Mouse (Mus musculus): Measurements from ENCODE around the gene Msi1. TPM values are rescaled to one million over a fixed set of nuclear protein-coding genes. Genes with fewer than 3 reads are reported as not detected.

The Msi1 gene
- polyA plus RNA-seq, 1 experiment from 2014 or later: 4.3 TPM

- no peaks in the 10 kb centered on the region for H3K27me3 ChIP-seq (replicated peaks; ENCODE audit: control insufficient read depth, insufficient read depth, low read length)
- H3K27ac ChIP-seq (ENCODE audit: low read depth, low read length): no peak overlapping the region
- ATAC-seq: no peak
- H3K4me3 ChIP-seq (ENCODE audit: low read depth, low read length): no peak overlapping the region
- H3K36me3 ChIP-seq (ENCODE audit: control insufficient read depth, insufficient read depth): no peaks in the 10 kb centered on the region
- H3K4me1 ChIP-seq (replicated peaks; ENCODE audit: control insufficient read depth, insufficient read depth, low read length): no peaks in the 10 kb centered on the region
- TF ChIP-seq CTCF (IDR thresholded peaks at IDR 0.05; ENCODE audit: low read depth): no peak
- no peak overlapping the region for H3K9ac ChIP-seq (ENCODE audit: low read depth, low read length)
- 43% methylated on average over 4 of the region's 4 CpGs for WGBS
- H3K9me3 ChIP-seq (ENCODE audit: control insufficient read depth): no peaks in the 10 kb centered on the region
- H3K4me2 ChIP-seq (replicated peaks; ENCODE audit: low read depth): no peak overlapping the region
These were observed 57.3 kb downstream of the Msi1 start for GRCm38 (mm10) chr5:115486726-115487125.

GRCm38 (mm10) chr5:115487353-115487752 is 58.0 kb downstream of the Msi1 start:
- 82% methylated on average over 8 of the region's 8 CpGs for WGBS
- no peak for TF ChIP-seq CTCF (IDR thresholded peaks at IDR 0.05; ENCODE audit: low read depth)
- Histone ChIP-seq H3K4me2 (replicated peaks; ENCODE audit: low read depth) (no peak overlapping the region), H3K27ac (ENCODE audit: low read depth, low read length) (no peak overlapping the region), H3K9ac (ENCODE audit: low read depth, low read length) (no peak overlapping the region), H3K36me3 (ENCODE audit: control insufficient read depth, insufficient read depth) (no peaks in the 10 kb centered on the region), H3K9me3 (ENCODE audit: control insufficient read depth) (no peaks in the 10 kb centered on the region), H3K4me1 (replicated peaks; ENCODE audit: control insufficient read depth, insufficient read depth, low read length) (no peaks in the 10 kb centered on the region), H3K27me3 (replicated peaks; ENCODE audit: control insufficient read depth, insufficient read depth, low read length) (no peaks in the 10 kb centered on the region), H3K4me3 (ENCODE audit: low read depth, low read length) (no peak overlapping the region)
- no peak for ATAC-seq

- peak; percentile 13; the same call in 1 of the 2 replicates for TF ChIP-seq CTCF (IDR thresholded peaks at IDR 0.05; ENCODE audit: low read depth)
- H3K9me3 ChIP-seq (ENCODE audit: control insufficient read depth): no peaks in the 10 kb centered on the region
- H3K4me1 ChIP-seq (replicated peaks; ENCODE audit: control insufficient read depth, insufficient read depth, low read length): no peaks in the 10 kb centered on the region
- H3K36me3 ChIP-seq (ENCODE audit: control insufficient read depth, insufficient read depth): no peaks in the 10 kb centered on the region
- no peaks in the 10 kb centered on the region for H3K27me3 ChIP-seq (replicated peaks; ENCODE audit: control insufficient read depth, insufficient read depth, low read length)
- no peak for ATAC-seq
- no peak overlapping the region for H3K4me3 ChIP-seq (ENCODE audit: low read depth, low read length)
- no peak overlapping the region for H3K9ac ChIP-seq (ENCODE audit: low read depth, low read length)
- WGBS: 80% methylated on average over 9 of the region's 9 CpGs
- no peak overlapping the region for H3K27ac ChIP-seq (ENCODE audit: low read depth, low read length)
- no peak overlapping the region; the same call in 1 of the 2 replicates for H3K4me2 ChIP-seq (replicated peaks; ENCODE audit: low read depth)
These were observed 58.7 kb downstream of the Msi1 start for GRCm38 (mm10) chr5:115487942-115488580.

GRCm38 (mm10) chr5:115488841-115489698 is 59.7 kb downstream of the Msi1 start:
- Histone ChIP-seq H3K9me3 (ENCODE audit: control insufficient read depth) (no peaks in the 10 kb centered on the region), H3K27ac (ENCODE audit: low read depth, low read length) (peak overlapping the region; percentile 100), H3K4me1 (replicated peaks; ENCODE audit: control insufficient read depth, insufficient read depth, low read length) (no peaks in the 10 kb centered on the region), H3K36me3 (ENCODE audit: control insufficient read depth, insufficient read depth) (no peaks in the 10 kb centered on the region), H3K27me3 (replicated peaks; ENCODE audit: control insufficient read depth, insufficient read depth, low read length) (no peaks in the 10 kb centered on the region), H3K4me2 (replicated peaks; ENCODE audit: low read depth) (peak overlapping the region; percentile 65), H3K4me3 (ENCODE audit: low read depth, low read length) (peak overlapping the region; percentile 30), H3K9ac (ENCODE audit: low read depth, low read length) (peak overlapping the region; percentile 78)
- TF ChIP-seq CTCF (IDR thresholded peaks at IDR 0.05; ENCODE audit: low read depth): no peak
- peak; percentile 69 for ATAC-seq
- whole genome bisulfite sequencing: under 1% methylated on average over 39 of the region's 39 CpGs

- under 1% methylated on average over 50 of the region's 50 CpGs for WGBS
- H3K9me3 ChIP-seq (ENCODE audit: control insufficient read depth): no peaks in the 10 kb centered on the region
- H3K9ac ChIP-seq (ENCODE audit: low read depth, low read length): peak overlapping the region; percentile 78
- peak overlapping the region; percentile 30 for H3K4me3 ChIP-seq (ENCODE audit: low read depth, low read length)
- H3K4me2 ChIP-seq (replicated peaks; ENCODE audit: low read depth): peak overlapping the region; percentile 65
- H3K4me1 ChIP-seq (replicated peaks; ENCODE audit: control insufficient read depth, insufficient read depth, low read length): no peaks in the 10 kb centered on the region
- no peak for TF ChIP-seq CTCF (IDR thresholded peaks at IDR 0.05; ENCODE audit: low read depth)
- no peaks in the 10 kb centered on the region for H3K36me3 ChIP-seq (ENCODE audit: control insufficient read depth, insufficient read depth)
- peak overlapping the region; percentile 100 for H3K27ac ChIP-seq (ENCODE audit: low read depth, low read length)
- peak; percentile 76 for ATAC-seq
- H3K27me3 ChIP-seq (replicated peaks; ENCODE audit: control insufficient read depth, insufficient read depth, low read length): no peaks in the 10 kb centered on the region
These were observed 60.6 kb downstream of the Msi1 start for GRCm38 (mm10) chr5:115489699-115490637.

GRCm38 (mm10) chr5:115490638-115491000 is 61.2 kb downstream of the Msi1 start:
- Histone ChIP-seq H3K36me3 (ENCODE audit: control insufficient read depth, insufficient read depth) (no peaks in the 10 kb centered on the region), H3K4me1 (replicated peaks; ENCODE audit: control insufficient read depth, insufficient read depth, low read length) (no peaks in the 10 kb centered on the region), H3K9me3 (ENCODE audit: control insufficient read depth) (no peaks in the 10 kb centered on the region), H3K4me2 (replicated peaks; ENCODE audit: low read depth) (peak overlapping the region; percentile 53), H3K4me3 (ENCODE audit: low read depth, low read length) (no peak overlapping the region), H3K27ac (ENCODE audit: low read depth, low read length) (no peak overlapping the region), H3K27me3 (replicated peaks; ENCODE audit: control insufficient read depth, insufficient read depth, low read length) (no peaks in the 10 kb centered on the region), H3K9ac (ENCODE audit: low read depth, low read length) (no peak overlapping the region)
- TF ChIP-seq CTCF (IDR thresholded peaks at IDR 0.05; ENCODE audit: low read depth): no peak
- no peak for ATAC-seq
- 8% methylated on average over 8 of the region's 8 CpGs for WGBS
